Mouse (Mus musculus): ENCODE data around the gene Pcbp4. TPM values are rescaled to one million over a fixed set of nuclear protein-coding genes. Genes with fewer than 3 reads are reported as not detected.

Pcbp4 gene
- polyA plus RNA-seq, 1 experiment, result 21.1 TPM

DNA sequence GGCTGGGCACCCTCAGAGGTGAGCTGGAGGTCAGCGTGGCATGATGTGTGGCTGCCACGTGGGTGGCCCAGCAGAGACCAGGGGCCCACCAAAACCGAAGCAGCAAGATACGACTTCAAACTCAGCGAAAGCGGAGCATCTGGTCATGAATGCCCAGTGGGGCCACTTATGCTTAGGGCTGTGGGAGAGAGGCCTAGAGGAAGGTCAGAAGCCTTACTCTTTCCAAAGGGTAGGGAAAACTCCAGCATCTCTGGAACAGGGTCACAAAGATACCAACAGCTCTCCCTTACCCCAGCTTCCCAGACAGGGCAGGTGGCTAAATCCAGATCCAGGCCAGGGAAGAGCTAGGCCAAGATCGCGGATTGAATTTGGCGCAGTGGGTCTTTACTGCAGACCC lies 4.1 kb downstream of the Pcbp4 start:
- TF ChIP-seq POLR2A (IDR thresholded peaks at IDR 0.05; ENCODE audit: low read depth, low read length) (no peak), CTCF (IDR thresholded peaks at IDR 0.05; ENCODE audit: extremely low read depth, insufficient read length, insufficient replicate concordance, low read depth, low read length) (no peak)
- no peak overlapping the region for H3K4me3 ChIP-seq (ENCODE audit: low read depth, low read length)
- H3K4me1 ChIP-seq (ENCODE audit: control insufficient read depth, insufficient read depth, insufficient read length, low read length), result peaks cover 8% of the 10 kb centered on the region
- H3K27me3 ChIP-seq (ENCODE audit: control insufficient read depth, insufficient read depth, low read length), result no peaks in the 10 kb centered on the region
- no peak overlapping the region for H3K27ac ChIP-seq (ENCODE audit: insufficient read depth, low read depth, low read length)
- WGBS, result 77% methylated on average over 9 of the region's 9 CpGs
- H3K36me3 ChIP-seq (ENCODE audit: control insufficient read depth, insufficient read depth, low read length), result no peaks in the 10 kb centered on the region

DNA sequence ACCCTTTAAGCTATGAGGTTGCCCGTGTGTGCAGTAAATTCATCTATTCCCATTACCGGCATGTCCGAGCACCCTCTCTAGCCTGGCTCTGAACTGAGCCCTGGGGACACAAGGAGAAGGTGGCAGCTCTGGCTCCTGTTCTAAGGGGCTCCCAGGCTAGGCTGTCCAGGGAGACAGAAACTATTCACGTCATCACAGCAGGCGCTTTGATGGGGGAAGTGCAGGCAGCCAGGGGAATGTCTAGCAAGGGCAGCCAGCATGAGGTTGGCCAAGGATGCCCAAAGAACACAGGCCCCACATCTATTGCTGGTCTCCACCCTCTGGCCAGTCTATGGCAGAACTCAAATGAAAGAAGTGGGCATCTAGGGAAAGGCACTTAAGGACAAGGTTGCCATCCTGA lies 4.8 kb downstream of the Pcbp4 start:
- Histone ChIP-seq H3K27ac (ENCODE audit: insufficient read depth, low read depth, low read length) (no peak overlapping the region), H3K36me3 (ENCODE audit: control insufficient read depth, insufficient read depth, low read length) (no peaks in the 10 kb centered on the region), H3K4me1 (ENCODE audit: control insufficient read depth, insufficient read depth, insufficient read length, low read length) (peaks cover 8% of the 10 kb centered on the region), H3K27me3 (ENCODE audit: control insufficient read depth, insufficient read depth, low read length) (no peaks in the 10 kb centered on the region), H3K4me3 (ENCODE audit: low read depth, low read length) (no peak overlapping the region)
- WGBS, result 88% methylated on average over 5 of the region's 5 CpGs
- no peak for TF ChIP-seq CTCF (IDR thresholded peaks at IDR 0.05; ENCODE audit: extremely low read depth, insufficient read length, insufficient replicate concordance, low read depth, low read length)

DNA sequence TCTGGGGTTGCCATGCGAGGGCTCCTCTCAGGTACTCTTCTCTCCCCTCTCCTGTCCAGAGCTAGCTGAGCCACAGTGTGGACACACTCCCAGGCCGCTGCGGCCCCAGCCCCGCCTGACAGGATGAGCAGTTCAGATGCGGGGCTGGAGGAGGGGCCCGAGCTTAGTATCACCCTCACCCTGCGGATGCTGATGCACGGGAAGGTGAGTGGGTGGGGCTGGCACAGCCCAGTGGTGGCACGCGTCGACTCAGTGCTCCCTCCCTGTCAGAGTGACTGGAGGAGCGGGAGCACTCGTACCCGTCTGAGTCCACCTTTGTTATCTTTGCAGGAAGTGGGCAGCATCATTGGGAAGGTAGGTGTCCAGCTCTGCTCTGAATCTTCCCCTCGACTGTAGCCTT lies 6.9 kb downstream of the Pcbp4 start:
- WGBS, result 64% methylated on average over 15 of the region's 15 CpGs
- H3K27me3 ChIP-seq (ENCODE audit: control insufficient read depth, insufficient read depth, low read length), result peaks cover 10% of the 10 kb centered on the region
- H3K27ac ChIP-seq (ENCODE audit: insufficient read depth, low read depth, low read length), result no peak overlapping the region
- no peaks in the 10 kb centered on the region; the same call in 1 of the 2 replicates for H3K4me1 ChIP-seq (ENCODE audit: control insufficient read depth, insufficient read depth, insufficient read length, low read length)
- TF ChIP-seq POLR2A (IDR thresholded peaks at IDR 0.05; ENCODE audit: low read depth, low read length), result no peak
- no peak for TF ChIP-seq CTCF (IDR thresholded peaks at IDR 0.05; ENCODE audit: extremely low read depth, insufficient read length, insufficient replicate concordance, low read depth, low read length)
- H3K36me3 ChIP-seq (ENCODE audit: control insufficient read depth, insufficient read depth, low read length), result no peaks in the 10 kb centered on the region
- H3K4me3 ChIP-seq (ENCODE audit: low read depth, low read length), result no peak overlapping the region

DNA sequence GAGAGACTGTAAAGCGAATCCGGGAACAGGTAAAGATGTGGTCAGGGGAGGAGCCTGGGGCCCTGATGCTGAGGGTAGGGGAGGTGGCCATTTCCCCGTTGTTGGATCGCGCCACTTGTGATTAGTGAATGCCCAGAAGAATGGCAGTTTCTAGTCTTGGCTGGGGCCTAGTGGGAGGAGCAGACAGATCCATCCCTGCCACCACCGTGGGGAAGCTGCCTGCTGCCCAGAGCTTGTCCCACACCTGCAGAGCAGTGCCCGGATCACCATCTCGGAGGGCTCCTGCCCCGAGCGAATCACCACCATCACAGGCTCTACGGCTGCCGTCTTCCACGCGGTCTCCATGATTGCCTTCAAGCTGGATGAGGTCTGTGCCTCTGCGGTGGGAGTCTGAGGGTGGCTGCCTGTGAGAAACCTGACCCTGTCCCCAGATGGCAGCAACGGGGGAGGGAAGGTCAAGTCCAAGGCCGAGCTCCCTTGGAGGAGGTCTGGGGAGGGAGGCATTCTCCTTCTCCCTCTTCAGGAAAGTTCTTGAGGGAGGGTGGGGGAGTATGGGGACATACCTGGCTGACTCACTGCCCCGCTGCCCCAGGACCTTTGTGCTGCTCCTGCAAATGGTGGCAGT lies 7.4 kb downstream of the Pcbp4 start:
- Histone ChIP-seq H3K27ac (ENCODE audit: insufficient read depth, low read depth, low read length) (no peak overlapping the region), H3K36me3 (ENCODE audit: control insufficient read depth, insufficient read depth, low read length) (no peaks in the 10 kb centered on the region), H3K4me3 (ENCODE audit: low read depth, low read length) (no peak overlapping the region), H3K27me3 (ENCODE audit: control insufficient read depth, insufficient read depth, low read length) (peaks cover 12% of the 10 kb centered on the region), H3K4me1 (ENCODE audit: control insufficient read depth, insufficient read depth, insufficient read length, low read length) (no peaks in the 10 kb centered on the region; the same call in 1 of the 2 replicates)
- WGBS, result 81% methylated on average over 18 of the region's 18 CpGs
- no peak for TF ChIP-seq POLR2A (IDR thresholded peaks at IDR 0.05; ENCODE audit: low read depth, low read length)
- no peak for TF ChIP-seq CTCF (IDR thresholded peaks at IDR 0.05; ENCODE audit: extremely low read depth, insufficient read length, insufficient replicate concordance, low read depth, low read length)

GRCm38 (mm10) chr9:106461026-106461415 lies 7.9 kb downstream of the Pcbp4 start:
- 91% methylated on average over 9 of the region's 9 CpGs for WGBS

DNA sequence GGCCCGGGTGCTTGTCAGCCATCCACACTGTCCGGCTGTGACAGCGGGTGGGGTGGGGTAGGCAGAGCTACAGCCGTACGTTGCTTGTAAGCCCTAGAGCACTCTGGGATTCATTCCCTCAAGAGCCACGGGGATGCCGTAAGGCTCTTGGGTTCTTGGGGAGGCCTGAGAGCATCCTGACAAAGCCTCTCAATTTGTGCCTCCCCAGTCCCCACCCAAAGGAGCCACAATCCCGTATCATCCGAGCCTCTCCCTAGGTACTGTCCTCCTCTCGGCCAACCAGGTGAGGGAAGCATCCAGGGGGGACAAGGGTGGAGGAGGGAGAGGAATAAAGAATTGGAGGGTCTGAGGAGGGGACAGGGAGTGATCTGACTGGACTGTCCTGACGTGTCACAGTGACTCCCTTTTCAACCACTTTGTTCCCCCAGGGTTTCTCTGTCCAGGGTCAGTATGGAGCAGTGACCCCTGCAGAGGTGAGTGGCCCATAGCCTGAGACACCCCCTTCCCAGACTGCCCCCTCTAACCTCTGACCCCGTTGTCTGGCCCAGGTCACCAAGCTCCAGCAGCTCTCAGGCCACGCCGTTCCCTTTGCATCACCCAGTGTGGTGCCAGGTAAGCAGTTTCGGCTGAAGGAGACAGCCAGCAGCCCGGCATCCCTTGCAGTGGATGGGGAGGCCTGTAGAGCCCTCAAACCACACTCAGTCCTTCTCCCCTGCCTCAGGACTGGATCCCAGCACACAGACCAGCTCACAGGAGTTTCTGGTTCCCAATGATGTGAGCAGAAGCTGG lies 8.7 kb downstream of the Pcbp4 start:
- TF ChIP-seq POLR2A (IDR thresholded peaks at IDR 0.05; ENCODE audit: low read depth, low read length), result no peak
- no peak for TF ChIP-seq CTCF (IDR thresholded peaks at IDR 0.05; ENCODE audit: extremely low read depth, insufficient read length, insufficient replicate concordance, low read depth, low read length)
- Histone ChIP-seq H3K27me3 (ENCODE audit: control insufficient read depth, insufficient read depth, low read length) (peaks cover 12% of the 10 kb centered on the region), H3K4me1 (ENCODE audit: control insufficient read depth, insufficient read depth, insufficient read length, low read length) (no peaks in the 10 kb centered on the region; the same call in 1 of the 2 replicates), H3K27ac (ENCODE audit: insufficient read depth, low read depth, low read length) (no peak overlapping the region), H3K4me3 (ENCODE audit: low read depth, low read length) (no peak overlapping the region), H3K36me3 (ENCODE audit: control insufficient read depth, insufficient read depth, low read length) (no peaks in the 10 kb centered on the region)
- 85% methylated on average over 16 of the region's 16 CpGs for WGBS

More at GRCm38 (mm10) chr9:106461026-106461415, 7.9 kb downstream of the Pcbp4 start:
- Histone ChIP-seq H3K27ac (ENCODE audit: insufficient read depth, low read depth, low read length) (no peak overlapping the region), H3K36me3 (ENCODE audit: control insufficient read depth, insufficient read depth, low read length) (no peaks in the 10 kb centered on the region), H3K4me3 (ENCODE audit: low read depth, low read length) (no peak overlapping the region), H3K27me3 (ENCODE audit: control insufficient read depth, insufficient read depth, low read length) (peaks cover 12% of the 10 kb centered on the region), H3K4me1 (ENCODE audit: control insufficient read depth, insufficient read depth, insufficient read length, low read length) (no peaks in the 10 kb centered on the region; the same call in 1 of the 2 replicates)
- TF ChIP-seq CTCF (IDR thresholded peaks at IDR 0.05; ENCODE audit: extremely low read depth, insufficient read length, insufficient replicate concordance, low read depth, low read length), result no peak
- TF ChIP-seq POLR2A (IDR thresholded peaks at IDR 0.05; ENCODE audit: low read depth, low read length), result no peak

GRCm38 (mm10) chr9:106462430-106462800 lies 9.3 kb downstream of the Pcbp4 start:
- 96% methylated on average over 12 of the region's 12 CpGs for WGBS
- Histone ChIP-seq H3K27ac (ENCODE audit: insufficient read depth, low read depth, low read length) (no peak overlapping the region), H3K4me3 (ENCODE audit: low read depth, low read length) (no peak overlapping the region), H3K36me3 (ENCODE audit: control insufficient read depth, insufficient read depth, low read length) (no peaks in the 10 kb centered on the region), H3K27me3 (ENCODE audit: control insufficient read depth, insufficient read depth, low read length) (peaks cover 12% of the 10 kb centered on the region), H3K4me1 (ENCODE audit: control insufficient read depth, insufficient read depth, insufficient read length, low read length) (no peaks in the 10 kb centered on the region; the same call in 1 of the 2 replicates)
- TF ChIP-seq POLR2A (IDR thresholded peaks at IDR 0.05; ENCODE audit: low read depth, low read length), result no peak
- no peak for TF ChIP-seq CTCF (IDR thresholded peaks at IDR 0.05; ENCODE audit: extremely low read depth, insufficient read length, insufficient replicate concordance, low read depth, low read length)
